Mouse (Mus musculus): ENCODE measurements around the gene Lhx8. TPM values are rescaled to one million over a fixed set of nuclear protein-coding genes. Genes with fewer than 3 reads are reported as not detected.
A peak's percentile ranks its signal among the peaks of the same experiment; 100 is the strongest.

Lhx8 gene
- polyA plus RNA-seq, 1 experiment from 2014 or later, result 0.19 TPM

DNA sequence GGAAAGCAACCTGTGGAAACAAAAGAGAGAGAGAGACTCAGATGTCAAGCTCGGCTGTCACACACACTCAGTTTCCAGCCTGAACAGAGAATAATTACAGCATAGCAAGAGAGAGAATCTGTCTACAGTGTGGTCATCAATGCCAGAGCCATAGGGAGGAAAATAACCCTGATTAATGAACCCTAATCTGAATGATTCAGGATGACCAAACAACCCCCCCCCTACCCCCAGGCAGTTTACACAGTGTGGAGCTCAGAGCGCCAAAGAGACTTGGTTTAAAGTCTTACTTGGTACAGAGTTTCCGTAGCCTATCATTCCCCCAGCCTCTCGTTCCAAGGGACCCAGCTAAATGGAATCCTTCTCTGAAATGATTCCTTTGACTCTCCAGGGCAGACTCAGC, 45.1 kb downstream of the Lhx8 start:
- Histone ChIP-seq H3K36me3 (no peaks in the 10 kb centered on the region), H3K27me3 (replicated peaks) (no peaks in the 10 kb centered on the region), H3K9ac (replicated peaks) (no peak overlapping the region), H3K9me3 (replicated peaks) (no peaks in the 10 kb centered on the region), H3K4me2 (no peak overlapping the region), H3K27ac (replicated peaks) (no peak overlapping the region), H3K4me1 (no peaks in the 10 kb centered on the region), H3K4me3 (replicated peaks) (no peak overlapping the region)
- no peak for ATAC-seq (ENCODE audit: low FRiP score)
- WGBS, result 72% methylated on average over 4 of the region's 4 CpGs

DNA sequence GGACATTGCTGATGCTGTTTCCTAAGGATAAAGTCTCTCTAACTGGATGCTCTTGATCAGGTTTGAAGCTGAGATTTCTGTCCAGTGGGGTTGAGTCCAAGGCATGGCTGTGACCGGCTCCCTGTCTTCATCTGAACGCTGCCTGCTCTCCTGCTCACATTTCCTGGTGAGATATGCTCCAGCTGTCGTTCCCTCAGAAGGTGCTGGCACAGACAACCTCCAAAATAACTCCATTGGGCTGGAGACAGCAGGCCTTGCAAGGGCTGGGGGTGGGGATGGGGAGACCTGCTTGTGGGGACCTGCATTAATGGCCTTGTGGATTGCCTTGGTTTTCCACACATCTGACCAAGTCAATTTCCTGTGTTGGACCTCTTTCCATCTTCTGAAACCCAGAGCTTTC, 46.2 kb downstream of the Lhx8 start:
- Histone ChIP-seq H3K9me3 (replicated peaks) (no peaks in the 10 kb centered on the region), H3K4me2 (no peak overlapping the region), H3K4me3 (replicated peaks) (no peak overlapping the region), H3K27me3 (replicated peaks) (no peaks in the 10 kb centered on the region), H3K4me1 (no peaks in the 10 kb centered on the region), H3K27ac (replicated peaks) (no peak overlapping the region), H3K36me3 (no peaks in the 10 kb centered on the region), H3K9ac (replicated peaks) (no peak overlapping the region)
- 83% methylated on average over 3 of the region's 3 CpGs for WGBS
- ATAC-seq (ENCODE audit: low FRiP score), result no peak

DNA sequence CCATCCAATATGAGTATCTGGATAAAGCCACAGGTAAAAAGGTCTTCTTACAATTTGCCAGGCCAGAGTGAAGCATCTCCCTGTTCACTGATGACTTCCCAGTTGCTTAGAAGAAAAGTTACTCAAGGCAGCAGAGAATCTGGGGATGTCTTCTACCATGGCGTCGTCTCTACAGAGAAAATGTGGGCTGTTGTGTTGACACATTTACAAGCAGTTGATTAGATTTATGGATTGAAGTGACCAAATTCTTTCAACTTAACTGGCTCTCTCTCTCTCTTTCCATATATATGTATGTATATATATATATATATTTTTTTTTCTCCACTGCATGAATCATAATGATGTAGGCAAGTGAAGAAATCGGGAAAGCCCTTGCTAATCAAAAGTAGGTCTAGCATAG, 55.8 kb downstream of the Lhx8 start:
- H3K9me3 ChIP-seq (replicated peaks), result no peaks in the 10 kb centered on the region
- H3K4me1 ChIP-seq, result no peaks in the 10 kb centered on the region; the same call in none of the 2 replicates
- no peak for ATAC-seq (ENCODE audit: low FRiP score)
- 0 out of 2 replicates have a peak, but pooled peaks cover 3% of the 10 kb centered on the region for H3K27me3 ChIP-seq (replicated peaks)
- no peak overlapping the region for H3K9ac ChIP-seq (replicated peaks)
- 79% methylated on average over 3 of the region's 3 CpGs for WGBS
- H3K27ac ChIP-seq (replicated peaks), result no peak overlapping the region
- H3K4me3 ChIP-seq (replicated peaks), result no peak overlapping the region
- H3K4me2 ChIP-seq, result no peak overlapping the region
- no peaks in the 10 kb centered on the region for H3K36me3 ChIP-seq

DNA sequence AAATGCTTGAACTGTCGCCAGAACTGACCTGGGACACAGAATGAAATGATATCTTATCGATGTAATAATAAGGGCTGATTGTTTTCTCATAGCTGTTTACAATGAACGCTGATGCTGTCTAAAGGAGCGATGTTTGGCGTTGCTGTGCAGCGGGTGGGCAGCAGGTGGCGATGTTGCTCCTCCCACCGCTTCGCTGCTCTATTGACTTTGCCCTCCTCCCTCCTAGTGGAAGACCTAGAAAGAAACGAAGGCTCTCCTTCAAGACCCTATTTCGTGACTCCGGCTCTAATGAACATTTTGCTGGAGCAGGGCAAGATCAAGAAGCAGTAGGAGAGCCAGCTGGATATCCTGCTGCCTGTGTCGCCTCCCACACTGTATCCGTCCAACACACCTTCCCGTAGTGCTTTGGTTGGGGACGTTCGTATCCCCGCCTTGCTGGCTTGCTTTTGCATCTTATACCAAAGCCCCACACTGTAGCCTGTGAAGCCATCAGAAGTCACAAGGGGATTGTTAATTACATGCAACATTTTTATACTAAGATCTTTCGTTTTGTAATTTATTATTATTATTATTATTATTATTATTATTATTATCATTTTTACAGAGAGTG, 60.6 kb downstream of the Lhx8 start:
- 0 out of 2 replicates have a peak, but pooled peaks cover 3% of the 10 kb centered on the region for H3K27me3 ChIP-seq (replicated peaks)
- H3K36me3 ChIP-seq, result no peaks in the 10 kb centered on the region
- H3K4me2 ChIP-seq, result peak overlapping the region; percentile 53
- ATAC-seq (ENCODE audit: low FRiP score), result peak; percentile 85
- no peaks in the 10 kb centered on the region for H3K4me1 ChIP-seq
- H3K9me3 ChIP-seq (replicated peaks), result no peaks in the 10 kb centered on the region
- no peak overlapping the region for H3K27ac ChIP-seq (replicated peaks)
- peak overlapping the region; percentile 12; the same call in 1 of the 2 replicates for H3K9ac ChIP-seq (replicated peaks)
- peak overlapping the region; percentile 17; the same call in 1 of the 2 replicates for H3K4me3 ChIP-seq (replicated peaks)
- 10% methylated on average over 19 of the region's 19 CpGs for WGBS

DNA sequence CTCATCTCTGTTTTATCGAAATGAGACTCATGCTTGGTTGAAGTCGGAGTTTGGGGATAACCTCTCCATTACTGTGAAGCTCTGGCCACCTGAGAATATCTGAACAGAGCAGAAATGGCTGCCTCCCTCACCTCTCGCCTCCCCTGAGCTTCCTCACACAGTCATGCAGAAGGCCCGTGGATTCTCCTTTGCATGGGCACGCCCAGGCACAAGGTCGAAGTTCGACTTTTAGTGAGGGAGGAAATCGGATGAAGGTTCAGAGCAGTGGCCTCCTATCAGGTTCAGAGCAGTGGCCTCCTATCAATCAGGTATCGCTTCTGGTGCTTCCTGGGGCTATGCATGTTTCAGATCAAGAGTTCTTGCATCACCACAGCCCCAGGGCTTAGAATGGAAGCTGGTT, 62.1 kb downstream of the Lhx8 start:
- Histone ChIP-seq H3K4me3 (replicated peaks) (no peak overlapping the region), H3K4me1 (no peaks in the 10 kb centered on the region), H3K9ac (replicated peaks) (no peak overlapping the region), H3K27ac (replicated peaks) (no peak overlapping the region), H3K36me3 (no peaks in the 10 kb centered on the region), H3K4me2 (no peak overlapping the region), H3K9me3 (replicated peaks) (no peaks in the 10 kb centered on the region), H3K27me3 (replicated peaks) (0 out of 2 replicates have a peak, but pooled peaks cover 3% of the 10 kb centered on the region)
- no peak for ATAC-seq (ENCODE audit: low FRiP score)
- 81% methylated on average over 9 of the region's 9 CpGs for WGBS

DNA sequence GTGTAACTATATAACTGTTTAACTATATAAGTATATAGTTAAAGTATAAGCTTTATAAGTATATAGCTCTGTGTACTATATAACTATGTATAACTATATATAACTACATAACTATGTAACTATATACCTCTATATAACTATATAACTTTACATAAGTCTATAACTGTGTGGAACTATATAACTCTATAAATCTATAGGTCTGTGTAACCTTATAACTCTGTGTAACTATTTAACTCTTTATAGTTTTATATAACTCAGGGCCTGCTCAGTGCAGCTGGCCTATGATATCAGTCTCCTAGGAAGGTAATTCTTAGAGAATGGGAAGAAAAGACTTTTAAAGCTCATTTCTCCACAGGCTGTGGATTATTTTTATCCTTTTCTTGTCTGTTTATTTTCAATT, 73.1 kb downstream of the Lhx8 start:
- ATAC-seq (ENCODE audit: low FRiP score), result no peak

More for the DNA sequence above, 73.1 kb downstream of the Lhx8 start:
- Histone ChIP-seq H3K36me3 (no peaks in the 10 kb centered on the region; the same call in 1 of the 2 replicates), H3K27me3 (replicated peaks) (no peaks in the 10 kb centered on the region), H3K4me3 (replicated peaks) (no peak overlapping the region), H3K9ac (replicated peaks) (no peak overlapping the region), H3K27ac (replicated peaks) (no peak overlapping the region), H3K4me2 (no peak overlapping the region), H3K9me3 (replicated peaks) (no peaks in the 10 kb centered on the region), H3K4me1 (no peaks in the 10 kb centered on the region)
